In the genomic region with DNA sequence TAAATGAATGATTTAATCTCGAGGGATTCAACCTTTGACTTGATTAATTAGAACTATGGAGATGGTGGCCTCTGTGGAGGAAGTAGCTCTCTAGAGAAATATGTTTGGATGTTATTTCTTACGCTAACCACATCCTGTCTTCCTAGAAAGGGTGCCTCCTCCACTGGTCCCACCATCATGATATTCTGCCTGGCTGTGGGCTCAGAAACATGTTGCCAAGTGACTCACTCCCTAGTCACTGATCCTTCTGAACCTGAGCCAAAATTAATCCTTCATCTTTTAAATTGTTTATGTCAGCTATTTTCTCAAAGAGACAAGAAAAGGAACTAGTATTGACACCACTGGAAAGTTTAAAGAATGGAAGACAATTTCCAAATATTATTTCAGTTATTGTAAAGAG, we compare ENCODE assay signal across 12 mouse cellular contexts. TPM values are rescaled to one million over a fixed set of nuclear protein-coding genes. Genes with fewer than 3 reads are reported as not detected.
DNase-seq lines count a peak whose midpoint lies in the region; ATAC-seq lines count a peak whose summit lies in the region.
"Had no signal": no experiment of that assay in that cellular context is flagged by ENCODE, and none has a peak within 500 bp of the region (broad histone marks: within the 10 kb centered on the region; RNA-seq: fewer than 3 reads in every experiment).

No protein-coding gene starts in this region.

- peak; percentile 85 for ATAC-seq in megakaryocyte progenitor cell, adult 5-6 weeks (replicated peaks; ENCODE audit: poor library complexity)
- ATAC-seq in forebrain, embryonic 15.5 days (replicated peaks): no peak
- ATAC-seq: forebrain, embryonic 16.5 days; intestine, embryonic 15.5 days had no signal

- H3K36me3 ChIP-seq in forebrain, embryonic 15.5 days: peaks cover 11% of the 10 kb centered on the region

- peak; percentile 30 for DNase-seq in kidney, postnatal 14 days
- DNase-seq in kidney, postnatal 10 days: no peak
- peak; percentile 63 for DNase-seq in CD4-positive helper T cell, adult 2 months (ENCODE audit: low read depth, low spot score)
- peak; percentile 62 for DNase-seq in T-cell, adult 2 months (ENCODE audit: low spot score)
- no peak for DNase-seq in gastrocnemius, postnatal 25 days
- no peak for DNase-seq in left cerebral cortex, adult 9 months (ENCODE audit: low spot score in 2 of 2)
- DNase-seq: cerebellum, postnatal 10 days had no signal

- H3K4me1 ChIP-seq in forebrain, embryonic 15.5 days: 0 out of 2 replicates have a peak, but pooled peaks cover 5% of the 10 kb centered on the region
- H3K4me1 ChIP-seq: embryonic facial prominence, embryonic 13.5 days; intestine, embryonic 15.5 days had no signal

- H3K27ac ChIP-seq in forebrain, embryonic 15.5 days (replicated peaks): no peak overlapping the region
- H3K27ac ChIP-seq: embryonic facial prominence, embryonic 13.5 days; intestine, embryonic 15.5 days had no signal

- no peak overlapping the region for H3K4me3 ChIP-seq in forebrain, embryonic 15.5 days
- H3K4me3 ChIP-seq: embryonic facial prominence, embryonic 13.5 days; intestine, embryonic 15.5 days had no signal

- no peak overlapping the region for H3K4me2 ChIP-seq in forebrain, embryonic 15.5 days (replicated peaks)
- H3K4me2 ChIP-seq: embryonic facial prominence, embryonic 13.5 days; intestine, embryonic 15.5 days had no signal

- no peak overlapping the region for H3K9ac ChIP-seq in forebrain, embryonic 15.5 days (replicated peaks)
- H3K9ac ChIP-seq: embryonic facial prominence, embryonic 13.5 days; intestine, embryonic 15.5 days had no signal

- WGBS in forebrain, embryonic 15.5 days: 91% methylated on average over 2 of the region's 2 CpGs

- H3K9me3 ChIP-seq in forebrain, embryonic 15.5 days: no peaks in the 10 kb centered on the region
- H3K9me3 ChIP-seq: embryonic facial prominence, embryonic 13.5 days; intestine, embryonic 15.5 days had no signal

- H3K27me3 ChIP-seq in forebrain, embryonic 15.5 days: no peaks in the 10 kb centered on the region
- H3K27me3 ChIP-seq: embryonic facial prominence, embryonic 13.5 days; intestine, embryonic 15.5 days had no signal

RNA-seq across cellular contexts. Expression of gene Oxsm, which starts 6.6 kb away (rescaled TPM):
- 13.8 and 14.1 TPM in 2 replicates for total RNA-seq in megakaryocyte progenitor cell, adult 5-6 weeks (2015)
- 7.7 and 7.8 TPM in 2 replicates for total RNA-seq in megakaryocyte progenitor cell, adult 5-6 weeks (2017)
- total RNA-seq in gastrocnemius, postnatal 25 days (2021): 10 to 100 TPM; 11.0 to 11.1 TPM
- 1.7 and 1.9 TPM in 2 replicates for polyA plus RNA-seq in forebrain, embryonic 15.5 days (2015; fragmentation: Nextera tagmentation; extraction: Ambion mirVana)

RNA-seq across cellular contexts. Expression of gene Ngly1, which starts 7.1 kb away (rescaled TPM):
- total RNA-seq in megakaryocyte progenitor cell, adult 5-6 weeks (2015): 37.4 and 38.0 TPM in 2 replicates
- total RNA-seq in megakaryocyte progenitor cell, adult 5-6 weeks (2017): 27.2 and 31.9 TPM in 2 replicates
- 10 to 100 TPM; 41.5 to 48.3 TPM for total RNA-seq in gastrocnemius, postnatal 25 days (2021)
- polyA plus RNA-seq in forebrain, embryonic 15.5 days (2015; fragmentation: Nextera tagmentation; extraction: Ambion mirVana): 26.0 and 26.4 TPM in 2 replicates

Comparison
In these comparisons a context has a peak if more than half of its experiments do, and no peak if none do; other contexts are left out.
1. DNase-seq: peak in kidney, postnatal 14 days (single experiment), CD4-positive helper T cell, adult 2 months (single experiment) and T-cell, adult 2 months (single experiment); none in kidney, postnatal 10 days (single experiment), gastrocnemius, postnatal 25 days (single experiment) and left cerebral cortex, adult 9 months (0 of 2).